Mouse (Mus musculus) olfactory bulb, adult 2 months (tissue): ENCODE measurements at regions not wholly inside any gene's neighbourhood (a gene's known extent, or its start where the extent isn't known, plus 50 kb on each side); places are given as distances from the start of the nearest gene placed in this dataset.

Experiments used
- H3K27ac ChIP-seq: fragments of 200-500 bp; 2 replicates; pipeline ENCODE4 v1.5.1; 2012; ENCODE audit warnings: low read depth, low read length; ENCODE audit not compliant: insufficient read depth
- H3K4me1 ChIP-seq: fragments of 200-500 bp; 2 replicates; pipeline ENCODE4 v1.6.1; 2012; ENCODE audit warnings: low read length; ENCODE audit not compliant: control insufficient read depth, insufficient read depth
- H3K4me3 ChIP-seq: fragments of 200-500 bp; 2 replicates; pipeline ENCODE4 v1.5.1; 2012; ENCODE audit warnings: mild to moderate bottlenecking, low read depth, low read length, moderate library complexity; ENCODE audit not compliant: insufficient read depth
- CTCF ChIP-seq: fragments of 200-500 bp; IDR thresholded peaks from 2 replicates; pipeline ENCODE4 v1.5.1; 2012; ENCODE audit warnings: low read depth, mild to moderate bottlenecking, low read length, moderate library complexity; ENCODE audit not compliant: insufficient read depth
- POLR2A ChIP-seq: fragments of 200-500 bp; IDR thresholded peaks from 2 replicates; pipeline ENCODE4 v1.6.1; 2012; ENCODE audit warnings: mild to moderate bottlenecking, low read depth, low read length, moderate library complexity; ENCODE audit not compliant: insufficient read depth
- WGBS: fragments of 180-500 bp; shearing (Covaris S2); methylation state at CpG from one replicate; pipeline ENCODE4 v1.1.7; 2018; 5-methylcytosine and 5-hydroxymethylcytosine counted together

DNA sequence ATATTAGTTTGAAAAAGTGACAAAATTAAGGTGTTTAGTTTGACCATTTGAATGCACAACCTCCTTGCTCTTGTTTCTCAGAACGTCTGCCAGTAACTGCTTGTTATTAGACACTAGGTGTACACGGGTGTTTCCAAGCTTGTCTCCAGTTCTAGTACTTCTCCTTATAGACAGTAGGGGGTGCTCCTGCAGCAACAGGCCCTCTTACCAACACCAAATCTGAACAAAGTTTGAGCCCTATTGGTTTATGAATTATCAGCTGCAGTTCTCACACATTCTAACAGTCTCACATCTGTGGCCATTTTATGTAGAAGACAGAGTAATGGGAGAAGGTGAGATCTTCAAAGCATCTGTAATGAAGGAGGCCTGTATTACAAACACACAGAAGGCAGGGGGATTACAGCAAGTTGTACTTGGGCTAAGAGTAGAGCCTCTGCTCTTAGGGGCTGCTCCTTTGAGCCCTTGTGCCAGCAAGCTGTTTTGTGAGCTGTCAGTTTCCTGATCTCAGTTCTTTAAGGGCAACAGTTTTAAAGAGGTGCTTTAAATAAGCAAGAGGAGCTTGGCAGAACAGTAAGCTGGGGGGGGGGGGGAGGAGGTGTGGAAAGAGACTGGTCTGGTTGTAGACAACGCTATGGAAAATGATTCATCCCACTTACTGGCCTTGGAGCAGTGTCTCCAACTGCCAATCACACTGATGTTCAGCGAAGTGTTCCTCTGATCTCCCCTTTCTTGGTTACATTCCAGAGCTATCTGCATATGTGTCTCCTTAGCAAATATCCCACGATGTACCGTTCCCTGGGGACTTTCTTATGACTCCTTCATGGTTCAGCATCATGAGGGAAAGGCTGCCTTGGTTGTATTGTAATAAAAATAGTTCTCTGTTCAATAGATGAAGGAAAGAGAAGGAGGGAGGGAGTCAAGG, 71.3 kb upstream of the Cep162 start:
- Histone ChIP-seq H3K4me3 (no peak overlapping the region), H3K4me1 (no peaks in the 10 kb centered on the region), H3K27ac (no peak overlapping the region)
- 51% methylated on average over 6 of the region's 6 CpGs for WGBS
- TF ChIP-seq CTCF (no peak), POLR2A (no peak)

DNA sequence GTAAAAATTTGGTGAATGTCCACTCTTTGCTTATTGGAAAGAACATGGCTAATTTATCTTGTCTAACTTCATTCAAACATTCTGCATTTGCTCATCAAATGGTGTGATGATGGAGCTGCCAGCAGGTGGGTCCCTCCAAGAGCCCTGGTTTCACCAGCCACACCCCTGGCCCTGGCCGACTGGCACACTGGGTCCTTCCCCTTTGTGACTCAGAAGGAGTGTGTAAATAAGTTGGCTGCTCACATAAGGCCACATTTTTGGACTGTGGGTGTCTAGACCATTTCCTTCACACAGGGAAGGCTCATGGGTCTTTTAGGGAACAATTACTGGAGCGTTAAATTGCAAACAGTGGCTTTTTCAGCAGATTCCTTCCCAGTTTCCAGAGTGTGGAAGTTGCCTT, 68.4 kb upstream of the Cep162 start:
- 39% methylated on average over 2 of the region's 2 CpGs for WGBS
- Histone ChIP-seq H3K4me3 (no peak overlapping the region), H3K4me1 (no peaks in the 10 kb centered on the region), H3K27ac (no peak overlapping the region)
- TF ChIP-seq CTCF: no peak
- no peak for TF ChIP-seq POLR2A

DNA sequence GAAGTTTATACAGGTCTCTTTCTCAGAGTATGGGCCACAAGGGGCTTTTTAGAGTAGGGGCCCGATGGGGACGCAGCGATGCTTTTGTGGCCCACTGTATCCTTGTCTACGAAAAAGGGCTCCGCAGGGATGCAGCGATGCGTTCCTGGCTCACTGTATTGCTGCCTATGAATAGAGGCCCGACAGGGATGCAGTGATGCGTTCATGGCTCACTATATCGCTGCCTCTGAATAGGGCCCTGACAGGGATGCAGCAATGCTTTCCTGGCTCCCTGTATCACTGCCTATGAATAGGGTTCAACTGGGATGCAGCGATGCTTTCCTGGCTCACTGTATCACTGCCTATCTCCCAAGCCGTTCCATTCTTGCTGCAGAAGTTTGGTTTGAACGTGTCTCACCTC, 65.4 kb upstream of the Cep162 start:
- Histone ChIP-seq H3K4me1 (no peaks in the 10 kb centered on the region), H3K4me3 (no peak overlapping the region), H3K27ac (no peak overlapping the region)
- WGBS: 59% methylated on average over 13 of the region's 13 CpGs
- TF ChIP-seq CTCF: no peak
- TF ChIP-seq POLR2A: no peak

DNA sequence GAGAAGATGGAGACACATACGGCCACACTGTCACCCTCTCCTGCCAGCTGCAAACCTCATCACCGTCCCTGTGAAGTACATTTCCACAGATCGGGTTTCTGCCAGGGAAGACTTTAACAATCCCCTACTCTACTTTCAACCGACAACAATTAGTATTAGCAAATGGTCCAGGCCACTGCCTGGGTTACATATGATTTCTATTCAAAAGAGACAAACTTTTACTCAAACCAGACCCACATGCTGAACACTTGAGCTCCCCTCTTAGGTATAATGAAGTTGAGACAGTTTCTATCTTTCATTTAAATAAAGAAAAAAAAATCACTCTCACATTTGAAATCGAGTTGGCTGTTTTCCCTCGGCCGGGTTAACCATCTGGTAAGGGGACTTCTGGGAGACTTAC, 63.4 kb upstream of the Cep162 start:
- H3K4me1 ChIP-seq: no peaks in the 10 kb centered on the region
- 82% methylated on average over 7 of the region's 7 CpGs for whole genome bisulfite sequencing
- H3K27ac ChIP-seq: no peak overlapping the region
- TF ChIP-seq CTCF: no peak
- no peak for TF ChIP-seq POLR2A
- no peak overlapping the region for H3K4me3 ChIP-seq

DNA sequence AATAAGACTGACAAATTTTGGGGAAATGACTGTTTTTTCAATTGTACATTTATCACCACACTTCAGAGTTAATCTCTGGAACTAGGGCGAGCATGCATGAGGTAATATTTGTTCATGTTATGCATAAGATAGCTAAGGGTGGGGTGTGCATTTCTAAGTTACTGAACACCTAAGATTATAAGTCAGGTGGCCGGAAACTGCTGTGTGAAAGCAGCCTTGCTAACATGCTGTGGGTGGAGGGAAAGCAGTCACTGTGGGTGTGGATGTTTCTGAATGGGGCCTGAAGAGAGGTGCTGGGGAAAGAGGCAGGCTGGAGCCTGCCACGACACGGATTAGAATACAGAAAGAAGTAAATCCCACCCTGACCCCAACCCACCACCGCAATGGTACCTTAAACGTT, 54.8 kb upstream of the Cep162 start:
- Histone ChIP-seq H3K27ac (no peak overlapping the region), H3K4me3 (no peak overlapping the region), H3K4me1 (no peaks in the 10 kb centered on the region)
- WGBS: 83% methylated on average over 6 of the region's 6 CpGs
- no peak for TF ChIP-seq CTCF
- no peak for TF ChIP-seq POLR2A
